Mouse (Mus musculus) heart, adult 2 months (tissue): ENCODE measurements around the gene Irak1.

Experiments used
- CTCF ChIP-seq: fragments of 200-600 bp; IDR thresholded peaks from 2 replicates; pipeline ENCODE4 v1.8.1; 2022; ENCODE audit warnings: antibody characterized with exemption, mild to moderate bottlenecking, moderate library complexity
- EP300 ChIP-seq: fragments of 200-500 bp; IDR thresholded peaks from 2 replicates; pipeline ENCODE4 v1.6.1; 2011; ENCODE audit warnings: low read depth, low read length, control low read depth; ENCODE audit not compliant: insufficient read depth
- POLR2A ChIP-seq: fragments of 200-500 bp; IDR thresholded peaks from 2 replicates; pipeline ENCODE4 v1.6.1; 2011; ENCODE audit warnings: mild to moderate bottlenecking, low read depth, low read length, control low read depth; ENCODE audit not compliant: insufficient read depth

DNA sequence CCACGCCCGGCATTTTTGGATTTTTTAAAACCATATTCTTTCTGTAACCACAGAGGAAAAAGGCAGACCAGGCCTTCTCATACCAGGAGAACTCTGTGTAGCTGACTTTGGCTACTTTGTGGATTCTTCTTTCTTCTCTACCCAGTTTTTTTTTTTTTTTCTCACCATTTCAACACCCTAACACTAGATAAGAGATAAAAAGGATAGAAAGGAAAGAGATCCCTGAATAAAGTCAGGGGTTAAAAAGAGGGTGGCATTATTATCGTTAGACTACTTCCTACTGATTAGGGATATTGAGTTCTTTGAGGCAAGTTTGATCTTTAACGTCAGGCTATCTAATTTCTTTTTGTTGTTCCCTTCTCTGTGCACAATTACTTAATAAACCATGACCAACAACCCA, 50.9 kb downstream of the Irak1 start:
- TF ChIP-seq EP300 (no peak), POLR2A (no peak), CTCF (no peak)
